Mouse (Mus musculus) megakaryocyte, embryonic 14.5 days (primary cell): ENCODE data around the gene Cadps.

ENCODE experiments used
- FLI1 ChIP-seq: IDR thresholded peaks from 2 replicates; pipeline ENCODE4 v1.6.1; 2012; ENCODE audit warnings: low read length, inconsistent platforms, mixed read lengths
- GATA1 ChIP-seq: IDR thresholded peaks from 3 replicates; pipeline ENCODE4 v1.6.1; 2012; ENCODE audit warnings: mixed read lengths, low read length, inconsistent platforms, borderline replicate concordance

DNA sequence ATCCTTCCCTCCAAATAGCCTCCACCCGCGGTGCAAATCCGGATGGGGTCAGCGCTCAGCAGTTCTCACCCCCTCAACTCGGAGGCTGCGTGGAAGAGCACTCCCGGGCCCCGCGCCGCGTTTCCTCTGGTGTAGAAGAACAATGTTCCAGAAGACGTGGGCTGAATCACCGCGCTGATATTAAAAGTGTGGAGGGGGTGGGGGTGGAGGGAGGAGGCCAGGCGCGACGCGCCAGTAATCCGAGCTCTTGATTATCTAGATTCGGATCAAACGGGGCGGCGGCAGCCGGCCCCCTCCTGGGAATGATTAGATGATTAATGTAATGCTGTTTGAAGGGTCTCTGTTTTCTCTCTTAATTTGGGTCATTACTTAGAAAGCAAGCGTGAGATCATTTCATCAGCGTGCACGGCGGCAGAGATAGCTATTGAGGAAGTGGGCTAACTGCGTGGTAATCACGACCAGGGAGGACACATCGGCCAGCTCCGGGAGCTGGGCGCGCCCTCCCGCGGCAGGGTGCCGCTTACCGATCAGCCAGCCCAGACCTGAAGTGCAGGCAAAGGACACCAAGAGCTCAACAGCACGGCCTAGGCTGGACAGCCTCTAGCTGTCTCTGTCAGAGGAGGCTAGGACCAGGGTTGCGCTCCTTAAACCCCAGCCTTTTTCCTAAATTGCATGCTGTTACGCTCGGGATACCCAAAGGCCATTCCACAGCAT is 481.6 kb downstream of the Cadps start:
- TF ChIP-seq FLI1 (no peak), GATA1 (no peak)
